Mouse (Mus musculus) T-helper 2 cell (primary cell): Measurements from ENCODE around the gene Fbn1.

Experiments
- in situ Hi-C: fragments of 300-600 bp; cut with MboI, MseI; formaldehyde crosslinking; loops from one replicate; pipeline ENCODE4 v1.15.1; 2025; ENCODE audit warnings: high pct_unique_total_duplicates

The Fbn1 gene

GRCm38 (mm10) chr2:125507893-125508292 lies at the start of gene Fbn1:
Fbn1 (minus strand) TSS chr2:125507993.
- in situ Hi-C loops, result no loop called here

- in situ Hi-C loops, result no loop called here
Measured at GRCm38 (mm10) chr2:125555830-125556229, 48.0 kb upstream of the Fbn1 start.

GRCm38 (mm10) chr2:125548806-125549578 lies 41.2 kb upstream of the Fbn1 start:
- in situ Hi-C loops, result no loop called here

- in situ Hi-C loops, result no loop called here
Measured at GRCm38 (mm10) chr2:125544986-125545385, 37.2 kb upstream of the Fbn1 start.

GRCm38 (mm10) chr2:125543646-125544045 lies 35.9 kb upstream of the Fbn1 start:
- in situ Hi-C loops, result no loop called here

GRCm38 (mm10) chr2:125541451-125541850 lies 33.7 kb upstream of the Fbn1 start:
- in situ Hi-C loops, result no loop called here

GRCm38 (mm10) chr2:125540579-125540978 lies 32.8 kb upstream of the Fbn1 start:
- in situ Hi-C loops, result no loop called here

GRCm38 (mm10) chr2:125539640-125540039 lies 31.8 kb upstream of the Fbn1 start:
- in situ Hi-C loops, result no loop called here

GRCm38 (mm10) chr2:125530665-125531064 lies 22.9 kb upstream of the Fbn1 start:
- in situ Hi-C loops, result no loop called here

GRCm38 (mm10) chr2:125526566-125526965 lies 18.8 kb upstream of the Fbn1 start:
- in situ Hi-C loops, result no loop called here

GRCm38 (mm10) chr2:125525484-125525883 lies 17.7 kb upstream of the Fbn1 start:
- in situ Hi-C loops, result no loop called here

GRCm38 (mm10) chr2:125516594-125516993 lies 8.8 kb upstream of the Fbn1 start:
- in situ Hi-C loops, result no loop called here

GRCm38 (mm10) chr2:125515291-125516057 lies 7.7 kb upstream of the Fbn1 start:
- in situ Hi-C loops, result no loop called here

- in situ Hi-C loops, result no loop called here
Measured at GRCm38 (mm10) chr2:125514391-125514790, 6.6 kb upstream of the Fbn1 start.

GRCm38 (mm10) chr2:125512544-125512943 lies 4.8 kb upstream of the Fbn1 start:
- in situ Hi-C loops, result no loop called here

GRCm38 (mm10) chr2:125511898-125512297 lies 4.1 kb upstream of the Fbn1 start:
- in situ Hi-C loops, result no loop called here

GRCm38 (mm10) chr2:125510752-125511151 lies 3.0 kb upstream of the Fbn1 start:
- in situ Hi-C loops, result no loop called here

GRCm38 (mm10) chr2:125508381-125508780 lies 588 bp upstream of the Fbn1 start:
- in situ Hi-C loops, result no loop called here

GRCm38 (mm10) chr2:125506316-125507054 lies 1.3 kb downstream of the Fbn1 start:
- in situ Hi-C loops, result no loop called here

- in situ Hi-C loops, result no loop called here
Measured at GRCm38 (mm10) chr2:125505746-125506315, 2.0 kb downstream of the Fbn1 start.

GRCm38 (mm10) chr2:125505006-125505745 lies 2.6 kb downstream of the Fbn1 start, which contains the start of gene Gm9913:
Gm9913 (plus strand) TSS chr2:125505089.
- in situ Hi-C loops, result no loop called here
